Mouse (Mus musculus) heart, embryonic 15.5 days (tissue): ENCODE measurements around the gene Safb. TPM values are rescaled to one million over a fixed set of nuclear protein-coding genes. Genes with fewer than 3 reads are reported as not detected.
A peak's percentile ranks its signal among the peaks of the same experiment; 100 is the strongest.
"Not testable (repeated sequence)": the region's sequence is repeated elsewhere in the genome, so short reads cannot be mapped to it uniquely, and the experiment has no call there.

Experiments used
- ATAC-seq: fragments of 200-750 bp; cut with Nextera tagmentation; replicated peaks from 2 replicates; pipeline ENCODE4 v1.8.0; 2017; ENCODE audit warnings: low read depth, moderate TSS enrichment; ENCODE audit not compliant: insufficient number of reproducible peaks, insufficient read depth, low FRiP score
- H3K27ac ChIP-seq: fragments of 300-500 bp; sonication (generic); 2 replicates; pipeline ENCODE4 v1.5.1; 2015; ENCODE audit warnings: mild to moderate bottlenecking, inconsistent platforms
- H3K27me3 ChIP-seq: fragments of 300-500 bp; sonication (generic); 2 replicates; pipeline ENCODE4 v1.6.1; 2015; ENCODE audit warnings: inconsistent platforms
- H3K36me3 ChIP-seq: fragments of 300-500 bp; sonication (generic); 2 replicates; pipeline ENCODE4 v1.6.1; 2015; ENCODE audit warnings: mild to moderate bottlenecking, inconsistent platforms
- H3K4me1 ChIP-seq: fragments of 300-500 bp; sonication (generic); replicated peaks from 2 replicates; pipeline ENCODE4 v1.6.1; 2015; ENCODE audit warnings: inconsistent platforms
- H3K4me2 ChIP-seq: fragments of 300-500 bp; sonication (generic); 2 replicates; pipeline ENCODE4 v1.6.1; 2015; ENCODE audit warnings: inconsistent platforms, mild to moderate bottlenecking, moderate library complexity
- H3K4me3 ChIP-seq: fragments of 300-500 bp; sonication (generic); 2 replicates; pipeline ENCODE4 v1.5.1; 2015; ENCODE audit warnings: mild to moderate bottlenecking, inconsistent platforms
- H3K9ac ChIP-seq: fragments of 300-500 bp; sonication (generic); 2 replicates; pipeline ENCODE4 v1.6.1; 2015; ENCODE audit warnings: mild to moderate bottlenecking, inconsistent platforms
- H3K9me3 ChIP-seq: fragments of 300-500 bp; sonication (generic); replicated peaks from 2 replicates; pipeline ENCODE4 v1.6.1; 2016; ENCODE audit warnings: inconsistent platforms
- WGBS: fragments of 180-500 bp; shearing (Covaris S2); methylation state at CpG from one replicate; pipeline ENCODE4 v1.1.7; 2015; ENCODE audit warnings: mixed read lengths; 5-methylcytosine and 5-hydroxymethylcytosine counted together
- polyA plus RNA-seq: library from polyadenylated mRNA; unstranded; fragments of >200 nt; fragmentation: Nextera tagmentation; extraction: Ambion mirVana; gene quantifications from 2 replicates; pipeline ENCODE4 v1.2.1, GENCODE M21; 2015

Safb gene
- polyA plus RNA-seq, 1 experiment from 2014 or later = 71.2 TPM

DNA sequence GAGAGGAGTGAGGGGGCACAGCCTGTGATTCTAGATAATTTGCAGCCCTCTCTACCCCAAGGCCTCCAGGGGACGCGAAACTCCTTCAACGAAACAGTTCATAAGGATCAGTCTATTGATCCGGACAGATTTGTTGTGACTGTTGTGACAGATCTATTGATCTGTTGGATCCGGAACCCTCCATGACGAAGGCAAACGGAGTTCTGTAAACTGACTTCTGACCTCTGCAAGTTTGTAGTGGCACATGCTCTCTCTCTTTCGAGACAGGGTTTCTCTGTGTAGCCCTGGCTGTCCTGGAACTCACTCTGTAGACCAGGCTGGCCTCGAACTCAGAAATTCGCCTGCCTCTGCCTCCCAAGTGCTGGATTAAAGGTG lies 27.9 kb downstream of the Safb start:
- 77% methylated on average over 10 of the region's 10 CpGs for WGBS
- Histone ChIP-seq H3K4me1 (peaks cover 42% of the 10 kb centered on the region), H3K36me3 (peaks cover 33% of the 10 kb centered on the region)
- H3K4me2 ChIP-seq, H3K9ac ChIP-seq, ATAC-seq, H3K4me3 ChIP-seq, H3K9me3 ChIP-seq, H3K27ac ChIP-seq, H3K27me3 ChIP-seq: not testable (repeated sequence)

GRCm38 (mm10) chr17:56613236-56613844 lies 28.7 kb downstream of the Safb start, which contains the start of gene Rpl36:
TSS of gene Rpl36 (plus strand) at chr17:56613416.
- peak within 1 kb of the TSS; percentile 89 for H3K4me2 ChIP-seq
- H3K36me3 ChIP-seq = peaks cover 38% of the 10 kb centered on the region
- peak; percentile 63 for ATAC-seq
- peak within 1 kb of the TSS; percentile 72 for H3K9ac ChIP-seq
- no peaks in the 10 kb centered on the region for H3K9me3 ChIP-seq
- H3K27me3 ChIP-seq = no peaks in the 10 kb centered on the region
- H3K4me1 ChIP-seq = peaks cover 38% of the 10 kb centered on the region
- peak within 1 kb of the TSS; percentile 79 for H3K4me3 ChIP-seq
- WGBS = 0% methylated on average over 52 of the region's 52 CpGs
- peak within 1 kb of the TSS; percentile 89 for H3K27ac ChIP-seq

GRCm38 (mm10) chr17:56613893-56614292 lies 29.3 kb downstream of the Safb start:
- WGBS = under 1% methylated on average over 26 of the region's 26 CpGs
- H3K4me2 ChIP-seq = peak overlapping the region; percentile 89
- H3K9ac ChIP-seq = peak overlapping the region; percentile 72
- ATAC-seq, H3K9me3 ChIP-seq, H3K27me3 ChIP-seq: not testable (repeated sequence)
- peaks cover 43% of the 10 kb centered on the region for H3K36me3 ChIP-seq
- H3K4me3 ChIP-seq = peak overlapping the region; percentile 79
- H3K27ac ChIP-seq = peak overlapping the region; percentile 89
- H3K4me1 ChIP-seq = peaks cover 32% of the 10 kb centered on the region

GRCm38 (mm10) chr17:56614391-56615135 lies 29.9 kb downstream of the Safb start:
- Histone ChIP-seq H3K4me2 (peak overlapping the region; percentile 89), H3K4me3 (peak overlapping the region; percentile 79), H3K9ac (peak overlapping the region; percentile 72), H3K27me3 (no peaks in the 10 kb centered on the region), H3K27ac (peak overlapping the region; percentile 89), H3K4me1 (peaks cover 31% of the 10 kb centered on the region), H3K9me3 (no peaks in the 10 kb centered on the region), H3K36me3 (peaks cover 50% of the 10 kb centered on the region)
- WGBS = 26% methylated on average over 14 of the region's 14 CpGs
- no peak for ATAC-seq

DNA sequence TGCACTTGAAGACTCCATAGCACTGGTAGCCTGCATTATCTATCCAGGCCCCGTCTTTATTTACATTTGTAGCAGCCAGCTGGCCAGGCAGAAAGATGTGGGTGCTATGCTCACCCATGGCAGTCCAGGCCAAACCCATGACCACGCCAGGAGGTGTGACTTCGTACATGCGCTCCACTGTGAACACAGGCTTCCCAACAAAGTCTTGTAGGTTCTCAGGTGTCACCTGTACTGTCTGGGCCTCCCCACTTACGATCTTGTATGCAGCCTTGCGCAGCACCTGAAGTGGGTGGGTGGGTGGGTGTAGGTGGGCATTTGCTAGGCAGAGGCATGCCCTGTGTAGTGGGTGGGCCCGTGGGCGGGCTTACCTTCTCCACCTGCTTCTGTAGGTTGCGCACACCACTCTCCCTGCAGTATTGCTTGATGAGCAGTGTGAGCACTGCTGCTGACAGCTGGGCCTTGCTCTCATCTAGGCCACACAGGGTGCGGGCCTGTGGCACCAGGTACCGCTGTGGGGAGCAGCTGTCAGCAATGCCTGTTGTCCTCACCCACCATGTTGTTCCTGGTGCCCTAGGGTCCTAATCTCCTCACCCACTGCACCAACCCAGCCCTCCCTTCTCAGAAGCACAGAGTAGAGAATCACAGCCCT lies 30.6 kb downstream of the Safb start:
- Histone ChIP-seq H3K27me3 (no peaks in the 10 kb centered on the region), H3K4me2 (peak overlapping the region; percentile 89), H3K9me3 (no peaks in the 10 kb centered on the region), H3K27ac (no peak overlapping the region), H3K4me3 (peak overlapping the region; percentile 79; the same call in 1 of the 2 replicates), H3K9ac (peak overlapping the region; percentile 72), H3K36me3 (peaks cover 57% of the 10 kb centered on the region), H3K4me1 (peaks cover 28% of the 10 kb centered on the region)
- ATAC-seq = no peak
- 76% methylated on average over 11 of the region's 11 CpGs for WGBS

DNA sequence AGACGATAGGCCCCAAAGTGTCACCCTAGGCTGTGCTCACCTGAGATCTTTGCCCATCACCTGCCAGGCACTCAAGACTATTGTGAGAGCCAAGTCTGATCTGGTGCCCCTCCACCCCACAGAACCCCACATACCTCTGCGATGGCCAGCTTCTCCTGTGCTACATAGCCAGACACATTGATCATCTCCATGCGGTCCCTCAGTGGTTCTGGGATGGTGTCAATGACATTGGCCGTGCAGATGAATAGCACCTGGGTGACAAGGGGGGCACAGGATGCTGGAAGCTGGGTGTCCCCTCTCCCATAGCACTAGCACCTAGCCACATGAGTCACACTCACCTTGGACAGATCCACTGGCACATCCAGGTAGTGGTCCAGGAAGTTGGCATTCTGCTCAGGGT lies 31.2 kb downstream of the Safb start:
- peaks cover 61% of the 10 kb centered on the region for H3K36me3 ChIP-seq
- H3K9me3 ChIP-seq = no peaks in the 10 kb centered on the region
- peaks cover 23% of the 10 kb centered on the region for H3K4me1 ChIP-seq
- no peak overlapping the region for H3K27ac ChIP-seq
- H3K9ac ChIP-seq = no peak overlapping the region
- ATAC-seq = no peak
- no peaks in the 10 kb centered on the region for H3K27me3 ChIP-seq
- H3K4me2 ChIP-seq = no peak overlapping the region
- WGBS = 80% methylated on average over 4 of the region's 4 CpGs
- H3K4me3 ChIP-seq = no peak overlapping the region

GRCm38 (mm10) chr17:56616725-56617124 lies 32.1 kb downstream of the Safb start:
- Histone ChIP-seq H3K4me2 (no peak overlapping the region), H3K9ac (no peak overlapping the region), H3K36me3 (peaks cover 69% of the 10 kb centered on the region), H3K4me1 (peaks cover 20% of the 10 kb centered on the region), H3K4me3 (no peak overlapping the region), H3K27ac (no peak overlapping the region), H3K9me3 (no peaks in the 10 kb centered on the region), H3K27me3 (no peaks in the 10 kb centered on the region)
- ATAC-seq = no peak
- 74% methylated on average over 3 of the region's 3 CpGs for WGBS

DNA sequence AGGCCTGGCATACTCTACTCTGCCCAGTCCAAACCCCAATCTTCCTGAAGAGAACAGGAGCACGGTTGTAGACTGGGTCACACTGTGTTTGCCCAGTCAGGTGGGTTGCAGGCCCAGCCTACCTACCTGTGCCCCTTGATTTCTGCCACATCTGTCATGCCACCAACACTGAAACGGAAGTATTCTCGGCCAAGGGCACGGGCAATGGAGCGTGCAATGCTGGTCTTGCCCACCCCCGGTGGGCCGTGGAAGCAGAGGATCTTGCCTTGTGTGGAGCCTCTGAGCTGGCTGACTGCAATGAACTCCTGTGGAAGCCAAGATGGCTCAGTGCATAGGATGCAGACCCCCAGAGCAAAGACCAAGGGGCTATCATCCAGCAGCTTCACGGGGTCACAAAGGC lies 33.0 kb downstream of the Safb start:
- Histone ChIP-seq H3K27ac (no peak overlapping the region), H3K27me3 (no peaks in the 10 kb centered on the region), H3K4me3 (no peak overlapping the region), H3K36me3 (peaks cover 78% of the 10 kb centered on the region), H3K9me3 (no peaks in the 10 kb centered on the region), H3K9ac (no peak overlapping the region), H3K4me2 (no peak overlapping the region), H3K4me1 (peaks cover 16% of the 10 kb centered on the region)
- no peak for ATAC-seq
- WGBS = 91% methylated on average over 8 of the region's 8 CpGs

GRCm38 (mm10) chr17:56625495-56625894 lies 40.9 kb downstream of the Safb start:
- Histone ChIP-seq H3K36me3 (peaks cover 21% of the 10 kb centered on the region), H3K9me3 (no peaks in the 10 kb centered on the region), H3K27ac (no peak overlapping the region), H3K4me2 (peak overlapping the region; percentile 96), H3K4me3 (peak overlapping the region; percentile 98), H3K4me1 (peaks cover 22% of the 10 kb centered on the region), H3K27me3 (peaks cover 3% of the 10 kb centered on the region; the same call in 1 of the 2 replicates), H3K9ac (no peak overlapping the region)
- 57% methylated on average over 3 of the region's 3 CpGs for WGBS
- no peak for ATAC-seq

DNA sequence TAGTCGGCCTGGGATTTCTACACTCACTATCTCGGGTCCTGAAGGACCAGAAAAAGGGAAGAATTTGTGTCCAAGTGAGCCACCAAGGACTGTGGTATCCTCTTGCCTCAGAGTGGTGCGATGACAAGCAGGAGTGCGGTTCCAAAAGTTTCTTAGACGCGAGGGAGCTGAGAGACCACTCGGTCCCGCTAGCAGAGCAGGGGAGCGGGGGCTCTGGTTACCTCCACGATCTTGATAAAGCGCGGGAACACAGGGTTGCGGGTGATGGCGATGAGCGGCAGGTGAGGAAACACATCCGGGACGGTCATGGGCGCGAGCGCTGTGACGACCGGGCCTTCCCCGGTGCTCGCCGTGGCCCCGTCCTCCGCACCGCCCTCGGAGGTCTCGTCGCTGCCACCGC lies 41.6 kb downstream of the Safb start:
- Histone ChIP-seq H3K27me3 (peaks cover 3% of the 10 kb centered on the region; the same call in 1 of the 2 replicates), H3K4me2 (peak overlapping the region; percentile 96), H3K4me1 (peaks cover 22% of the 10 kb centered on the region), H3K27ac (peak overlapping the region; percentile 74), H3K9ac (peak overlapping the region; percentile 96), H3K4me3 (peak overlapping the region; percentile 98), H3K9me3 (no peaks in the 10 kb centered on the region), H3K36me3 (peaks cover 15% of the 10 kb centered on the region)
- WGBS = 1% methylated on average over 32 of the region's 32 CpGs
- no peak for ATAC-seq

GRCm38 (mm10) chr17:56626754-56627470 lies 42.3 kb downstream of the Safb start, which contains the start of gene Lonp1:
TSS of gene Lonp1 (minus strand) at chr17:56626887.
- Histone ChIP-seq H3K27ac (peak within 1 kb of the TSS; percentile 74), H3K4me1 (peaks cover 22% of the 10 kb centered on the region), H3K27me3 (peaks cover 3% of the 10 kb centered on the region; the same call in 1 of the 2 replicates), H3K9me3 (no peaks in the 10 kb centered on the region), H3K4me2 (peak within 1 kb of the TSS; percentile 96), H3K4me3 (peak within 1 kb of the TSS; percentile 98), H3K36me3 (peaks cover 10% of the 10 kb centered on the region), H3K9ac (peak within 1 kb of the TSS; percentile 96)
- peak; percentile 93 for ATAC-seq
- WGBS = under 1% methylated on average over 51 of the region's 51 CpGs
